Mouse (Mus musculus): Measurements from ENCODE around the gene Gm20388. TPM values are rescaled to one million over a fixed set of nuclear protein-coding genes. Genes with fewer than 3 reads are reported as not detected.

Gm20388 gene
- total and polyA plus RNA-seq, 2 experiments from 2014 or later = 51.3 TPM; not detected in 1

- Histone ChIP-seq H3K9me3 (ENCODE audit: low read length) (no peaks in the 10 kb centered on the region), H3K36me3 (ENCODE audit: insufficient read depth) (no peaks in the 10 kb centered on the region), H3K27ac (ENCODE audit: low read depth, low read length) (no peak overlapping the region), H3K4me1 (ENCODE audit: insufficient read depth) (no peaks in the 10 kb centered on the region), H3K4me3 (ENCODE audit: low read depth, low read length) (no peak overlapping the region), H3K27me3 (ENCODE audit: insufficient read depth, low read length) (no peaks in the 10 kb centered on the region), H3K9ac (no peak overlapping the region), H3K4me2 (ENCODE audit: low read depth) (no peak overlapping the region)
- DNase-seq = no peak
- TF ChIP-seq CTCF (IDR thresholded peaks at IDR 0.05; ENCODE audit: low read depth) = no peak
- ATAC-seq = no peak
- WGBS = 91% methylated on average over 13 of the region's 13 CpGs
Measured at GRCm38 (mm10) chr8:123990277-123991049, 4079.8 kb downstream of the Gm20388 start.

GRCm38 (mm10) chr8:123992587-123992986 lies 4081.9 kb downstream of the Gm20388 start:
- no peak overlapping the region for H3K27ac ChIP-seq (ENCODE audit: low read depth, low read length)
- WGBS = 65% methylated on average over 8 of the region's 8 CpGs

GRCm38 (mm10) chr8:123993597-123993996 lies 4083.0 kb downstream of the Gm20388 start:
- no peak overlapping the region for H3K9ac ChIP-seq
- 0 out of 2 replicates have a peak, but pooled peaks cover 11% of the 10 kb centered on the region for H3K36me3 ChIP-seq (ENCODE audit: insufficient read depth)
- no peaks in the 10 kb centered on the region for H3K27me3 ChIP-seq (ENCODE audit: insufficient read depth, low read length)
- H3K4me3 ChIP-seq (ENCODE audit: low read depth, low read length) = no peak overlapping the region
- TF ChIP-seq CTCF (IDR thresholded peaks at IDR 0.05; ENCODE audit: low read depth) = no peak
- WGBS = 90% methylated on average over 5 of the region's 5 CpGs
- DNase-seq = no peak
- no peak for ATAC-seq
- no peaks in the 10 kb centered on the region for H3K9me3 ChIP-seq (ENCODE audit: low read length)
- H3K4me2 ChIP-seq (ENCODE audit: low read depth) = no peak overlapping the region
- H3K4me1 ChIP-seq (ENCODE audit: insufficient read depth) = no peaks in the 10 kb centered on the region
- H3K27ac ChIP-seq (ENCODE audit: low read depth, low read length) = no peak overlapping the region

More at GRCm38 (mm10) chr8:123992587-123992986, 4081.9 kb downstream of the Gm20388 start:
- no peak overlapping the region for H3K4me2 ChIP-seq (ENCODE audit: low read depth)
- H3K4me3 ChIP-seq (ENCODE audit: low read depth, low read length) = no peak overlapping the region
- H3K27me3 ChIP-seq (ENCODE audit: insufficient read depth, low read length) = no peaks in the 10 kb centered on the region
- DNase-seq = peak; percentile 19
- H3K36me3 ChIP-seq (ENCODE audit: insufficient read depth) = 0 out of 2 replicates have a peak, but pooled peaks cover 11% of the 10 kb centered on the region
- peak; percentile 44 for TF ChIP-seq CTCF (IDR thresholded peaks at IDR 0.05; ENCODE audit: low read depth)
- H3K9me3 ChIP-seq (ENCODE audit: low read length) = no peaks in the 10 kb centered on the region
- no peak overlapping the region for H3K9ac ChIP-seq
- no peak for ATAC-seq
- H3K4me1 ChIP-seq (ENCODE audit: insufficient read depth) = no peaks in the 10 kb centered on the region

- WGBS = 98% methylated on average over 3 of the region's 3 CpGs
- H3K4me2 ChIP-seq (ENCODE audit: low read depth) = no peak overlapping the region
- ATAC-seq = no peak
- 0 out of 2 replicates have a peak, but pooled peaks cover 11% of the 10 kb centered on the region for H3K36me3 ChIP-seq (ENCODE audit: insufficient read depth)
- H3K27me3 ChIP-seq (ENCODE audit: insufficient read depth, low read length) = no peaks in the 10 kb centered on the region
- H3K27ac ChIP-seq (ENCODE audit: low read depth, low read length) = no peak overlapping the region
- H3K4me3 ChIP-seq (ENCODE audit: low read depth, low read length) = no peak overlapping the region
- H3K9ac ChIP-seq = no peak overlapping the region
- H3K9me3 ChIP-seq (ENCODE audit: low read length) = no peaks in the 10 kb centered on the region
- no peaks in the 10 kb centered on the region for H3K4me1 ChIP-seq (ENCODE audit: insufficient read depth)
- DNase-seq = no peak
- no peak for TF ChIP-seq CTCF (IDR thresholded peaks at IDR 0.05; ENCODE audit: low read depth)
Measured at GRCm38 (mm10) chr8:123993997-123994396, 4083.4 kb downstream of the Gm20388 start.

GRCm38 (mm10) chr8:123999568-123999967 lies 4088.9 kb downstream of the Gm20388 start:
- WGBS = 73% methylated on average over 2 of the region's 2 CpGs
- H3K36me3 ChIP-seq (ENCODE audit: insufficient read depth) = peaks cover 44% of the 10 kb centered on the region

GRCm38 (mm10) chr8:124002546-124003108 lies 4092.0 kb downstream of the Gm20388 start:
- no peak for ATAC-seq
- Histone ChIP-seq H3K9me3 (ENCODE audit: low read length) (no peaks in the 10 kb centered on the region), H3K9ac (no peak overlapping the region), H3K4me1 (ENCODE audit: insufficient read depth) (no peaks in the 10 kb centered on the region), H3K36me3 (ENCODE audit: insufficient read depth) (peaks cover 62% of the 10 kb centered on the region), H3K4me2 (ENCODE audit: low read depth) (no peak overlapping the region), H3K4me3 (ENCODE audit: low read depth, low read length) (no peak overlapping the region), H3K27me3 (ENCODE audit: insufficient read depth, low read length) (no peaks in the 10 kb centered on the region), H3K27ac (ENCODE audit: low read depth, low read length) (no peak overlapping the region)
- TF ChIP-seq CTCF (IDR thresholded peaks at IDR 0.05; ENCODE audit: low read depth) = no peak
- WGBS = 92% methylated on average over 10 of the region's 10 CpGs
- DNase-seq = no peak

More at GRCm38 (mm10) chr8:123999568-123999967, 4088.9 kb downstream of the Gm20388 start:
- Histone ChIP-seq H3K9me3 (ENCODE audit: low read length) (no peaks in the 10 kb centered on the region), H3K9ac (no peak overlapping the region), H3K27me3 (ENCODE audit: insufficient read depth, low read length) (no peaks in the 10 kb centered on the region), H3K4me2 (ENCODE audit: low read depth) (no peak overlapping the region), H3K4me3 (ENCODE audit: low read depth, low read length) (no peak overlapping the region), H3K4me1 (ENCODE audit: insufficient read depth) (no peaks in the 10 kb centered on the region), H3K27ac (ENCODE audit: low read depth, low read length) (no peak overlapping the region)
- DNase-seq (no peak), ATAC-seq (no peak)
- TF ChIP-seq CTCF (IDR thresholded peaks at IDR 0.05; ENCODE audit: low read depth) = no peak

- TF ChIP-seq CTCF (IDR thresholded peaks at IDR 0.05; ENCODE audit: low read depth) = no peak
- H3K27me3 ChIP-seq (ENCODE audit: insufficient read depth, low read length) = no peaks in the 10 kb centered on the region
- no peak overlapping the region for H3K9ac ChIP-seq
- H3K36me3 ChIP-seq (ENCODE audit: insufficient read depth) = peaks cover 67% of the 10 kb centered on the region
- H3K9me3 ChIP-seq (ENCODE audit: low read length) = no peaks in the 10 kb centered on the region
- WGBS = 89% methylated on average over 6 of the region's 6 CpGs
- DNase-seq = no peak
- ATAC-seq = no peak
- H3K4me2 ChIP-seq (ENCODE audit: low read depth) = no peak overlapping the region
- no peak overlapping the region for H3K4me3 ChIP-seq (ENCODE audit: low read depth, low read length)
- no peak overlapping the region for H3K27ac ChIP-seq (ENCODE audit: low read depth, low read length)
- H3K4me1 ChIP-seq (ENCODE audit: insufficient read depth) = no peaks in the 10 kb centered on the region
Measured at GRCm38 (mm10) chr8:124007829-124008228, 4097.2 kb downstream of the Gm20388 start.

All from forebrain, postnatal 0 days (tissue).